Mouse (Mus musculus) lung, postnatal 0 days (tissue): ENCODE results near the gene Npff.

Source experiments
- CTCF ChIP-seq: IDR thresholded peaks from 2 replicates; pipeline ENCODE4 v1.5.1; 2016; ENCODE audit warnings: antibody characterized with exemption, mild to moderate bottlenecking
- EP300 ChIP-seq: IDR thresholded peaks from 2 replicates; pipeline ENCODE4 v1.6.1; 2016; ENCODE audit warnings: antibody characterized with exemption, mild to moderate bottlenecking, control low read depth

DNA sequence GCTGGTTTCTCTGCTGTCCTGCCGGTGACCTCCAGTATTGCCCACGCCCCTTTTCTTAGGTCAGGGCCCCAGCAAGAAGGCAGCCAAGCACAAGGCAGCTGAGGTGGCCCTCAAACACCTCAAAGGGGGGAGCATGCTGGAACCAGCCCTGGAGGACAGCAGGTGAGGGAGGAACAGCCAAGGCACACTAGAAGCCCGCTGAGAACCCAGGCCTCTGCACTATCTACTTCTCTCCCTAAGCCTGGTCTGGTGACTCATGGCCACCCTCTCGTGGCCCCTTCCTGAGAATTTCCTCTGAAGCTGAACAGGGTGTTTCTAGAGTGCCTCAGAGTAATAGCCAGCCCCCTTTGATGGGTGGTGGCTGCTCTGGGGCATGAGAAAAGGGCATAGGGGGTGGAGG lies 4.3 kb downstream of the Npff start:
- TF ChIP-seq CTCF (no peak), EP300 (no peak)
